Mouse (Mus musculus): Measurements from ENCODE around the gene Prr19.

GRCm38 (mm10) chr7:25261896-25262295 is 39.3 kb upstream of the Prr19 start:
- TF ChIP-seq CTCF (IDR thresholded peaks at IDR 0.05; ENCODE audit: insufficient read depth, low read depth, low read length) = no peak
- no peak for TF ChIP-seq POLR2A (IDR thresholded peaks at IDR 0.05; ENCODE audit: insufficient read depth, low read depth, low read length)

All from olfactory bulb, adult 2 months (tissue).